Mouse (Mus musculus) bone marrow macrophage, adult 2 months (primary cell): Measurements from ENCODE around the gene CN725425. TPM values are rescaled to one million over a fixed set of nuclear protein-coding genes. Genes with fewer than 3 reads are reported as not detected.

Source experiments
- H3K27ac ChIP-seq: 2 replicates; pipeline ENCODE4 v1.5.1; 2012; ENCODE audit warnings: low read depth, low read length; ENCODE audit not compliant: insufficient read depth
- H3K4me1 ChIP-seq: 2 replicates; pipeline ENCODE4 v1.6.1; 2012; ENCODE audit warnings: low read length; ENCODE audit not compliant: control insufficient read depth, insufficient read depth
- H3K4me3 ChIP-seq: 2 replicates; pipeline ENCODE4 v1.5.1; 2012; ENCODE audit warnings: mild to moderate bottlenecking, low read length, moderate library complexity; ENCODE audit not compliant: insufficient read depth
- CTCF ChIP-seq: IDR thresholded peaks from 2 replicates; pipeline ENCODE4 v1.5.1; 2012; ENCODE audit warnings: low read depth, mild to moderate bottlenecking, low read length, moderate library complexity
- POLR2A ChIP-seq: IDR thresholded peaks from 2 replicates; pipeline ENCODE4 v1.6.1; 2012; ENCODE audit warnings: mild to moderate bottlenecking, low read depth, low read length, borderline replicate concordance
- polyA plus RNA-seq: library from polyadenylated mRNA; stranded (reverse); fragments of >200 nt; gene quantifications from 2 replicates; pipeline ENCODE4 v1.2.4, GENCODE M21; 2012; ENCODE audit not compliant: missing spikeins, insufficient read depth, insufficient read length

Gene CN725425
- polyA plus RNA-seq, 1 experiment, result not detected

DNA sequence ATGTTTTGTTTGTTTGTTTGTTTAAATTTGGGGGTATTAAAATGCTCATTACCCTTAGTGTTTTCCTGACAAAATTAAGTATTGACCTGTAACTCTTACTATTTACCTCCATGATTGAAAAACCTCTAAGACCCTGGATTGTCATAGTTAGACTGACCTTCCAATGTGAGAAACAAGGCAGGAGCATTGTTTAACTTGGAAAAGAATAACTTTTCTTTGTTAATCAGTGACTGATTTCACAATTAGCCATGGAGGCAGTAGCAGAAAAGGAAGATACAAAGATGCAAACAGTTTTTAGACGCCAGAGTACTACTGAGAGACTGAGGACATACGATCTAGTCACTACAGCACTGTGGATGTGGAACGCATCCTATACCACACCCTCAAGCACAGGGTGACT, 4.2 kb downstream of the CN725425 start:
- Histone ChIP-seq H3K4me3 (no peak overlapping the region), H3K27ac (no peak overlapping the region), H3K4me1 (no peaks in the 10 kb centered on the region)
- no peak for TF ChIP-seq CTCF
- TF ChIP-seq POLR2A, result no peak

DNA sequence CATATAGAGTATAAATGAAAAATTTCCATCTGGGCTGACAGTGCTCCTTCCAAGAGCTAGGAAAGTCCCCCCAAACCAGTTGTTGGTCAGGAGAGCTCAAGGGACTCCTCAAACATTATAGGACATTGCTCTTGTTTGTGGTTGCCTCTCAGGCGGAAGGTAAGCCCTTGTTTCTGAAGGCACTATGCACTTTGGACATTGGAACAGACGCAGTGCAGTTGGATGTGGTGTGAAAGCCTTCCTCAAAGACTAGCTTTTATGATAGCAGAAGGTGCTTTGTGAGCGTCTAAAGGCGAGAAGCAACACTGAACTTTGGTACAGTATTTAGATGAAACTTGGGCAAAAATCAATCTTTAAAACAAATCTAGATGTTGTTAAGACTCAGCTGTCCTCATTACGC, 7.2 kb downstream of the CN725425 start:
- H3K27ac ChIP-seq, result no peak overlapping the region
- H3K4me1 ChIP-seq, result no peaks in the 10 kb centered on the region
- TF ChIP-seq POLR2A (no peak), CTCF (no peak)
- H3K4me3 ChIP-seq, result no peak overlapping the region

DNA sequence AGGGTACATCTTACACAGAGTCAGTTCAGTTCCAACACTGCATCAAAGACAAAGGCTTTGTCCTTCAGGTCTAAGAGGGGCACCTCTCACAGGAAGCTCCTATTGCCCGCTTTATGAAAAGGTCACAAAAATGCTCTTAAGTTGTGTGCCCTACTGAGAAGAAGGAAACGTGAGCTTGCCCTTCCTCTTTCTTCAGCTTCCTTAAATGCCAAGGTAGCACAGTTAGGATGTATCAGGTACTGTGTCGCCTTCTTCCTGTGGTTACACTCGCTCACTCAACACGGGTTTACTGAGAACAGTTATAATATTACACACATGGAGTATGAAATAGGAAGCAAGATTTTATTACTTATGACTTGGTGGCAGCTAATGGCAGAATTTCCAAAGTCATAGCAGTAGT, 38.0 kb downstream of the CN725425 start:
- no peak for TF ChIP-seq CTCF
- no peak for TF ChIP-seq POLR2A
- H3K27ac ChIP-seq, result no peak overlapping the region
- no peak overlapping the region for H3K4me3 ChIP-seq
- peaks cover 2% of the 10 kb centered on the region for H3K4me1 ChIP-seq

DNA sequence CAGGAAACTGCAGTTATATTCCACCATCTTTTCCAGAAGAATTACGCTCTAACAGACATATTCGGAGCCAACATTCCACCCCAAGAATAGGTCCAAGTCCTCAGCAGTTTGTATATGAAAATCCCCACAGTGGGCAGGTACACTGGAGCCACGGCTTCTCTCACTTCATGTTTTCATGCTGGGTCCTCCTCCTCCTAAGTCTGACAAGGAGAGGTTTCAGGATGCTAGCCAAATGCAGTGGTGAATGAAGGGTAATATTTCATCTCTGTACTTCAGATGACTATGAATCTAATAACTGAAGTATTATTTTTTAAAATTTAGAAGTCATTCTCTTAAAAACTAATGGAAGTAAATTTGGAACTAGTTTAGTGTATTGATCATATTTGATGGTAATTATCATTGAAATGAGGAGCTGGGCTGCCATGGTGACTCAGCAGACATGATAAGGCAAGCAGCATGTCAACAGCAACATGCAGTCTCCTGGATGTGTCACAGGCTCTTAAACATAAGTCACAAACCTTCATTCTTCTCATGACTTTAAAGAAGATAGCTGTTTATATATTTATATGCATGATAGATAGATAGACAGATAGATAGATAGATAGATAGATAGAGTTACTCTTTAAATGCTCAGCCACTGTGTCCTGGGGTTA, 41.5 kb downstream of the CN725425 start:
- H3K4me3 ChIP-seq, result no peak overlapping the region
- H3K27ac ChIP-seq, result no peak overlapping the region
- peaks cover 2% of the 10 kb centered on the region for H3K4me1 ChIP-seq
- TF ChIP-seq POLR2A (no peak), CTCF (no peak)

DNA sequence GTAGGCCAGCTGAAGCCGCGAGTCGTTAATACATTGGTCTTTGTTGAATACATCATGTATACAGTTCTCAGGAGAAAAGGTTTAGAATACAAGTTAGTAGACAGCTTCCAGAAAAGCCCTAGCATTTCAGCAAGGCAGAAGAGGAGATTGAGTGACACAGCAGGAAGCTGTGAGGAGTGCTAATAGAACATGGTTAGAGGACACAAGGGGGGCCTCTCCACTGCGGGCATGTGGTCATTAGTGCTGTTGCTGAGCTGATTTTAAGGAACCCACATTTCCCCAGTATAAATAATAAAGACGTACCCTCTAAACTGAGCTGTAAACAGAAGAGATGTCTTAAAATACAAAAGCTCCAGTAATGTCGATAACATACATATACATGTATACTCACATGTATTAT, 51.5 kb downstream of the CN725425 start:
- no peak overlapping the region for H3K4me3 ChIP-seq
- TF ChIP-seq POLR2A, result no peak
- no peak for TF ChIP-seq CTCF
- peaks cover 27% of the 10 kb centered on the region for H3K4me1 ChIP-seq
- H3K27ac ChIP-seq, result no peak overlapping the region

DNA sequence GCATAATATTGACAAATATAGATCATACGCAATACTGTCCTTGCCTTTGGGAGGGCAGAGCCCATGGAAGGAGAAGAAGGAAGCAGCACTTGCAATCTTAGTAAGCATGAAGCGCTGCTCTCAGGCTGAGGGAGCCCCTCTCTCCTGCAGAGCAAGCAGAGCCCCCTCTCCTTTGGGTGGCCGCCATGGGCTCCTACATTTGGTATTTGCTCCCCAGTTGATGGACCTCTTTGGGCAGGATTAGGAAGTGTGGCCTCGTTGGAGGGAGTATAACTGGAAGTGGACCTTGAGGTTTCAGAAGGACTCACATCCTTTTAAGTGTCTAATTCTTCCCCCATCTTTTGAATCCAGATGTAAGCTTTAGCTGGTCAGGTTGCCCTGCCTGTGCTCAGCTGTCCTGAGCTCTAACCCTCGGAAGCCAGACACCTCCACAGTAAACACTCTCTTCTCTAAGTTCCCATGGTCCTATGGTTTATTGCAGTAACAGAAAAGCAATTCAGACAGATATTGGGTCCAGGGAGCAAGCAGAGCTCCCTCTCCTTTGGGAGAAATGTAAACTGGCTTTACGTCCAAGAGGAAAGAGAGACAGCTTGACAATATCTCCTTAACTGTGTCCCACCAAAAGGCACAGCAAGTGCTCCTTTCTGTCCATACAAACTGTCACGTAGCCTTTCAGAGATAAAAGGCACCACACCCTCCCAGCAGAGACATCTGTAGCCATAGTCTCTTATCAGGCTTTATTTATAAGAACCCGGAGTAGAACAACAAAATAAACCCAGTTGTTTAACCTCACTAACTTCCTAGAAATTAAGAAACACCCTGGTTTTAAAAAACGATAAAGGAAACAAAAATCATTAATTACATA, 52.5 kb downstream of the CN725425 start:
- TF ChIP-seq CTCF (no peak), POLR2A (no peak)
- Histone ChIP-seq H3K4me3 (no peak overlapping the region), H3K27ac (no peak overlapping the region), H3K4me1 (peaks cover 27% of the 10 kb centered on the region)

DNA sequence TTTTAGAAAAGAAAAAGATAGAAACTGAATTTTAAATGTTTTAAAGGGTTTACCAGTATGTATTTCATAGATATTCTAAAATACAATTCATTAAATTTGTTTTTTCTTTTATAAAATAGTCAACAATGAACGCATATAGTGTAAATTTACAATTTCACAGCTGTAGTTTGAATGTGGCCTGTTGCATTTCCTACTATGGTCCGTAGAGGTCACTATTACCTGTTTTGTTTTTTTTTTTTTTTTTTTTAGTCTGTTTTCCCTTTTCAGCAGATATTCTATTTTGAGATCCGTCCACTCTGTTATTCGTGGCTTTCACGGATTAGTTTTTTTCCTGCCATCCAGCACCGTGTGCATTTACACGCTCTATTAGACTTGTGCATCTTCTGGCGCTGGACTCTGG, 53.7 kb downstream of the CN725425 start:
- Histone ChIP-seq H3K27ac (no peak overlapping the region), H3K4me1 (peaks cover 27% of the 10 kb centered on the region), H3K4me3 (no peak overlapping the region)
- TF ChIP-seq POLR2A (no peak), CTCF (no peak)

DNA sequence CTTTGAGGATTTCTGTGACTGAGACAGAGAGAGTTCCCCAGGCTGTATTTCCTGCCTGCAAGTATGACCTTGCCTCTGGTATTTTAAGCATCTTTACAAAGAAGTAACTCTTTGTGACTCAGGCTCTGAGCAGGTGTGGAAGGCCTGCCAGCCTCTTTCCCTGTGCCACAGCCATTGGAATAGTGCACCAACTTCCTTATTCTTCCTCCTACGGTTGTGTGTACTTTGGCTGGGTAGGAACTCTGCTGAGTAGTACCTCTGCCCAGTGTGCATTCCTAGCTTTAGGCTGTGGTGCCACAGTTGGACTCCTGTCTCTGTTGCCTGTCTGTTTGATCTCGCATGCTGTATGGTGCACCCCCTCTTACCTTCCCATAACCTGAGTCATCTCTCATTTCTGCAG, 56.0 kb downstream of the CN725425 start:
- Histone ChIP-seq H3K4me3 (no peak overlapping the region), H3K4me1 (peaks cover 27% of the 10 kb centered on the region), H3K27ac (no peak overlapping the region)
- TF ChIP-seq CTCF, result no peak
- TF ChIP-seq POLR2A, result no peak

DNA sequence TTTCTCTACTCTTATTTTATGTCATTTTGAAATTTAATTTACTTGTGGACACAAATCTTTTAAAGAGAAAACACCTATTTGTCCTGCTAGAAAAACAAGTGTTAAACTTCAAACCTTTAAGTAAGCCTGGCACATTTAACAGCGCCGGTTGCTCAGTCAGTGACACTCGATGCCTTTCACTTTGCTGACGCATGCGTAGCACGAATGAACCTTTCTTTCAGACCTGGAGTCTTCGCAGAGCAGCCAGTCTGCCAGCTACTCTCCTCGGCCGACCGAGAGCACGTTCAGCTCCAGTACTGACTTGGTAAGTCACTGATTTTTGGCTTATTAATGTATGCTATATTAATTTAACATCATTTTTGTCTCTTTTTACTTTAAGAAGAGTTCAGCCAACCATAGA, 57.8 kb downstream of the CN725425 start:
- TF ChIP-seq POLR2A, result no peak
- TF ChIP-seq CTCF, result no peak

DNA sequence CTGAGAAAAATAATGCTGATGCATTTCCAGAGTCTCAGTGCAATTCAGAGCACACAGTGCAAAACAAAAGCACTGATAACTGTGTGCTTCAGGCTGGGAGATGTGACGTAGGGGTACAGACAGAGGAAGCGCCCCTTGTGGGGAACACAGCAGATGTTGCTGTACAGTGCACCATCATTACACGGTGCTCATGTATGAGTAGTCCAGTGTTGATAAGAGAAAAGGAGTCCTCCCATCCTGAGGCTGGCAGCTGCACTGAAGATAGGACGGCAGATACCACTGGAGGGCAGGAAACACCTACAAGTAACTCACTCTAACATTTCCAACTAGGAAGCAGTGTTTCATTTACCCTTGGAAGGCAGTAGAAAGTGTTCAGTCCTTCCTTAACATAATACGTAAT, 61.3 kb downstream of the CN725425 start:
- 0 out of 2 replicates have a peak, but pooled peaks cover under 1% of the 10 kb centered on the region for H3K4me1 ChIP-seq
- no peak for TF ChIP-seq POLR2A
- TF ChIP-seq CTCF, result no peak
- no peak overlapping the region for H3K4me3 ChIP-seq
- no peak overlapping the region for H3K27ac ChIP-seq

More for the DNA sequence above, 57.8 kb downstream of the CN725425 start:
- Histone ChIP-seq H3K4me3 (no peak overlapping the region), H3K4me1 (peaks cover 20% of the 10 kb centered on the region), H3K27ac (no peak overlapping the region)
